Mouse (Mus musculus): ENCODE measurements around the gene Rrp1b. TPM values are rescaled to one million over a fixed set of nuclear protein-coding genes. Genes with fewer than 3 reads are reported as not detected.

The Rrp1b gene
- 10 to 100 TPM; 57.7 to 68.2 TPM for polyA plus RNA-seq (2017; shearing (Covaris generic))

DNA sequence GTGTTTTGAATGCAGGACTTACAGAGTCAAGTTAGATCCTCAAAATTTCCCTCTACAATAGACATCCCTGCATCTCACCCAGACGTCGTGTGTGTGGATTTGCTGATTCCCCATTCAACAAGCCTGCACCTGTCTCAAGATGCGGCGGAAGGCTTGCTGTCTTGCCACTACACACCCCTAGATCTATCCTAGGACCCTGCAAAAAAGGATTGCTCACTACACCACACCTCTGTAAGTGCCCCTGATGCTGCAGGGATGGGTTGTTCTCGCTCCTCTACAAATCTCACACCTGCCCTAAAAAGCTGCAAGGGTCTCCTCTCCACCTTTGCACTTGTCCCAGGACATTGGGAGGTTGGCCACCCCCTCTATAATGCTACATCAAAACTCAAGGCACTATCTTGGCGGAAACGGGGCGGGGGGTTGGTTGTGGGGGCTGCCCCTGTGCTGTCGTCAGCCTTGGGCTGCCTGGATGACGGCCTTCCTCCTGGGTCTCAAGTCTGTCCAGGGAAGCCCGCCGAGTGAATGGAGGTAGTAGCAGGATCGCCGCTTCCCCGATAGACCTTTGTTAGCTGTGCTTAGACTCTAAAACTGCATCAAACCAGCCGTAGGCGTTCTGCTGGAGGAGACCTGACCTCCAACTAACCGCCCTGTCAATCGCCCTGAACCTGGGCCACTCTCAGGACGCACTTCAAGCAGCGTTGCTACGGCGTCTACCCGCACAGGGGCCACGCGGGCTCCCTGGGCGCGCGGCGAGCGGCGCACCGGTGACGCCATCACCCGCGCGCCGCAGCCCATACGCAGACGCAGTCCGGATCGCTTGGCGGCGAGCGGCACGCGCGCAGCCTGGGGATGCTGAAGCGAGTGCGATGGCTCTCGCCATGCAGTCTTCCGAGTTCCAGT is at the start of gene Rrp1b, which contains the start of gene Hsf2bp:
TSS of gene Rrp1b (plus strand) at position 492 of the 900 bp plus-strand sequence.
TSS of gene Hsf2bp (minus strand) at position 741 of the 900 bp plus-strand sequence.
- peak; percentile 89 for ATAC-seq

DNA sequence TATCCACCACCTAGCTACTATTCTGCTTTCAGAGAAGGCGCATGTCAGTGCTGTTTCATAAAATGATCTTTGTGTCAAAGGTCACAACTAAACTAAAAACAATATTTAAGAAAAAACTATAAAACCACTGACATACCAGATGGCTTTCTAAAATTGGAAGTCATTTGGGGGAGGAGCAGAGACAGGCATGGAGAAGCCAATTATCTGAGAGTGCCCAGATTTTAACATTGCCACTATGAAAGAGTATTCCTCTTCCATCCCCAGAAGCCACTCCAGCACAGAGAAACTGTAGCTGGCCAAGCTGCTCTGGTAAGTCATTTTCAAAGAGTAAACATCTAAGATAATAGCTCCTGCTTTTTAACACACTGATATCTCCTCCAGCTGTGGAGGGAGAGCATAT is 49.0 kb upstream of the Rrp1b start:
- ATAC-seq, result no peak

- ATAC-seq, result no peak
These were observed 46.9 kb upstream of the Rrp1b start for GRCm38 (mm10) chr17:31989035-31989434.

DNA sequence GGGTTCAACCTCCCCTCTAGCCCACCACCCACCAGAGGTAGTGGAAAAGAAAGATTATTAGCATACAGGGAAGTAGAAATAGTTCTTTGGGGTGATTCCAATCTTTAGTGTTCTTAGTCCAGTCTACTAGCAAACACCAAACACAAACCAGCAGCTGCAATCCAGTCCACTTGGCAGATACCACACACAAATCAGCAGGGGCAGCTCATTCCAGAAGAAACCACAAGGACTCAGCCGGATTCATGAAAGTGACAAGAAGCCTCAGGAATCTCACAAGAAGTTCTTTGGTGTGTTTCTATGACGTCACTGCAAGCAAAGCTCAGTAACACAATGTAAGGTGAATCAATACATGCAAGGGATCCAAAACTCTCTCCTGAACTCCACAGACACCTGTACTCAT is 43.9 kb upstream of the Rrp1b start:
- no peak for ATAC-seq

DNA sequence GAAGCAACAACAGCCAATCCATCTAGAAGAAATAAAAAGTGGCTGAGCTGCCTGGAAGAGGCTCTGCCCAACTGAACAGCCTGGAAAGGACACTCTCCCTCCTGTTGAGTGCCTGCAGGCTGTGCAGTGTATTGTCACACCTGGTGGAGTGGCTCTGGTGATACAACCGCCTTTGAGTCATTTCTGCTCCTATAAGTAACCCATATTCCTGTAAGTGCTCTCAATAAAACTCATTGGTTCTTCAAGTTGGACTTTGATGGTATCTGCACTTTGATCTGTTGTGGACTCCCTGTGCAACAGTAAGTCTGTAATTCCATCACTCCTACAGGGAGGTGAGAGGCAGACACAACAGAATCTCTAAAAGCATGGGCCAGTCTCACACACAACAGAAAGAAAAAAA is 42.5 kb upstream of the Rrp1b start:
- no peak for ATAC-seq

DNA sequence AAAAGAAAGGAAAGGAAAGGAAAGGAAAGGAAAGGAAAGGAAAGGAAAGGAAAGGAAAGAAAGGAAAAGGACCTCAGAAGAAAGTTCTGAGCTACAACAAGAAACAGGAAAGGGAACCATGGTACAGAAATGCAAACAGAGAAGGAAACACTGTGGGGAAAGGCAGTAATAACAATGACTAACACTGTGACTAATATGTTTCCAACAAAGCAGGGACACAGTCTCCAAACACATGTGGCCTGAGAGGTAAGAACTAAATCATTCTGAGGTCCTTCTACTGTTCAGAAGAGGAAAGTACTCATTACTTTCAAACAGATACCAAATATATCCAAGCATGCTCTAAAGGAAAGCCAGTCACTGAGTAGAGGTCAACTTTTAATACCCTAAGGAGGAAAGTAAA is 41.8 kb upstream of the Rrp1b start:
- no peak for ATAC-seq

DNA sequence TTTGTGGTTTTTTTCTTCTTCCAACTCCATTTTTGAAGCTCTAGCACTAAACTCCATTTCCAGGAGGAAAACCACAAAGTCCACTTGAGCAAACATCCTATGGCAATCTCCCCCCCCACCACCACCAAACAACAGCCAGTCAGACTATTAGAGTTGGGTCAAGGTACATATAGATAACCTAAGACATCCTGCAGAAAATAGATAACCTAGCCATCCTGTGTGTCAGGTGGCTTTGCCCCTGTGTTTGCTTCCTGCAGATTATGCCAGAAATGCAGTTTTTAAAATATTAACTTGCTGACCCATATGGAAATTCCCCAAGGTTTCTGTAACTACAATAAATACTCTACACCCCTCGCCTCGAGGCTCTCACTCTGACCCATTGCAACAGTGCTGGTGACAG is 40.1 kb upstream of the Rrp1b start:
- no peak for ATAC-seq

GRCm38 (mm10) chr17:31996331-31996730 is 39.6 kb upstream of the Rrp1b start:
- no peak for ATAC-seq

DNA sequence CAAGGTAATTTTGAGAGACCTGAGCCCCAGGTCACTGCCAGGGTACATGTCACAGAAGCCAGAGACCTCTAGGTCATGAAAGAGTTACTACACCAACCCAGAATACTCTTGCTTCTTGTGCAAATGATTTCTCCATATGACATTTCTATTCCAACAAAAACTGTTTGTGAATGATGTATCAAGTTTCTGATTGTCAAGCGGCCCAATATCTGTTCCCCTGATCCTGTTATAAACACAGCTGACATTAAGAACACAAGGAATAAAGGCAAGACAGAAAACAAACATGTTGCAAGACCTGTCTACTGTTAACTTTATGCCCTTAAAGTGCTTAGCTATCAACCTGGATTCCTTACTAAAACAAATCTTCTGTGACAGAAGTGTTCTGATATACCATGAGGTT is 37.5 kb upstream of the Rrp1b start:
- ATAC-seq, result no peak

GRCm38 (mm10) chr17:32003251-32003650 is 32.6 kb upstream of the Rrp1b start:
- no peak for ATAC-seq

DNA sequence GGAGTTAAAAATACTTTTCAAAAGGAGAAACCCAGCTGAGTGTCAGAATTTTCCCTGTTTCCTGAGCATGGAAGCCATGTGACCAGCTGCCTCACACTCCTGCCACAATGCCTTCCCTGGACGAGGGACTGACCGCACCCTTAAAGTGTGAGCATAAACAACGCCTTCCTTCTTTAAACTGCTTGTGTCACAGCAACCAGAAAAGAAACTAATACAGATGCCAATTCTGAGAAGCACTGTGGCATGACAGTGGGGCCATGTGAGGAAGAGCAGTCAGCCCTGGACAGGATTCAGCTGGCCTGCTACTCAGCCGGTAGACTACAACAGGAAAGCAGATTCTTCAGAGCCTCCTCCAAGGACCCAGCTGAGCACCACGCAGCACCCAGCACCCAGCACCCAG is 29.1 kb upstream of the Rrp1b start:
- no peak for ATAC-seq

DNA sequence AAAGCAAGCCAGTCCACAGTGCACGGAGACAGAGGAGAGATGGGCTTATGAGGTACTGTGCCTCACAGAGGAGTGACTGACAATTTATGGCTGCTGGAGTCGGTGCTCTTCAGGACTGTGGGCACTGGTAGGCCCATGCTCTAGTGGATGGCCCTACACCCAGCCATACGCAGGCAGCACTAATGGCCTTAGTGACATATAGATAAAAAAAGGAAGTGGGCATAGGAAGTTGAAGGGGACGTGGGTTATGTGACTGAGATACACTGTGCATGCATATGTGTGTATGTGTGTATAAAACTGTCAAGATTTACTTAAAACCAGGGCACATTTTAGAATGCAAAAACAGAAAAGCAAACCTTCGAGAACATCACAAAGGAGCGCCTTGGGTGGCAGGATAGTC is 24.2 kb upstream of the Rrp1b start:
- ATAC-seq, result no peak

- no peak for ATAC-seq
These were observed 23.6 kb upstream of the Rrp1b start for GRCm38 (mm10) chr17:32012254-32012653.

GRCm38 (mm10) chr17:32013659-32014058 is 22.2 kb upstream of the Rrp1b start:
- no peak for ATAC-seq

DNA sequence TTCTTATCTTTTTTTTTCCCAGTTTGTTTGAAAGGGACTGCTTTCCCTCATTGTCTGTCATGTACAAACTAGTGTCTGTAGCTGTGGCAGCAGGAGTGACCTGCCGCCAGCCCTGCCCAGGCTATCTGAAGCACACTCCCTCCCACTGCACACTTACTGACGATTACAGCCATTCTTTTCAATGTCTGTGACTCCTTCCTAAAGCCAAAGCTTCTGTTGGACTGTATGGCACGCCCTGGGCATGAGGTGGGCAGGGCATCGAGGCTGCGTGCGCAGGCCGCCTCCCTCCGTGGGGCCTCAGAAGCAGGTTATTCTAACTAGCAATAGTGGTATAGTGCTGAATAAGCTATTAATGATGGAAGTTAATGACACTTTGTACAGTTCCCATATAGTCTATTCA is 19.4 kb upstream of the Rrp1b start:
- ATAC-seq, result no peak

DNA sequence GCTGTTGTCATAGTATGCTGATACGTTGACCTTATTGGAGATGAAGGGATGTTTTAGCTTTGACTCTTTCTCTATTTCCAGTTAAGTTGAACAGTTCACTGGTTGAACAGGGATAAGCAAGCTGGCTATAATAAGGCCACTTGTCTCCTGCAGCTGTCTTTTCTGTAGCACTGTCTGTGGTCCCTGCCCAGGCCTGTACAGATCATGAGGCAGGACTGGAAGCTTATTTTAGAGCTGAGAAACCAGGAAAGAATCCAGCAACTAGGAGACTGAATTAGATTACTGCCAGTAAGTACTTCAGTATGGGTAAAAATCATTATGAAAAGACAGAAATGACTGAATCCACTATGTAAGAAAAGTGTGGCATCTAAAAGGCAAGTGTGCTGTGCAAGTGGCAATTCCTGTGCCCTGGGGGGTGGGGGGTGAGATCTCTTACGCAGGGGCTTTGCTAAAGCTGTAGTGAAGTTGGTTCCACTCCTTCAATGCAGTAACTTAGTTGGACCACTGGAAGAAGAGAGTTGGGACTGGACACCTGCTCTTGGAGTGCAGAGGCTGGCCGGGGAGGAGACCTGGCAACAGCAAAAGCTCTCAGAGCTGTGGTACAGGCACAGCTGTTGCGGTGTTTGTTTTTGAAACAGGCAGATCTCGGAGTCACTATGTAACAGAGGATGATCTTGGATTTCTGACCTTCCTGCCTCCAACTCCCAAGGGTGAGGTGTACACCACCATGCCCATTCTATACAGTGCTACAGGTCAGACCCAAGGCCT is 17.6 kb upstream of the Rrp1b start:
- no peak for ATAC-seq

- no peak for ATAC-seq
These were observed 13.9 kb upstream of the Rrp1b start for GRCm38 (mm10) chr17:32021981-32022380.

DNA sequence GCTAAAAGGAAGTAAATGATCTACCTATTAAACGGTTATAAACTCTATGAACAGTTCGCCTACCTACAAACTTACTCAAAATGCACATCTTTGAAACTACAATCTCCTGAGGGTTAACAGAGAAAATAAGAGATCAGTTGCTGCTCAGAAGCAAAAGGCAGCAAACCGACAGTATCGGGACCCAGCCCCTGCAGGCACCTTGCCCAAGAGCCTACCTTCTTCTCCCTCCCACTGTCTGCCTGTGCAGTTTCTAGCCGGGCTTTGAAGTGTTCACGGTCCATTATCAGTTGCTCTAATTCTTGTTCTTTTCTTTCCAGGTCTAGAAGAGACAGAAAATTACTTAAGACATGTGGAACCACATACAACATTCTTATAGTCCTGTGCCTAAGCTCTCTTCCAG is 13.3 kb upstream of the Rrp1b start:
- no peak for ATAC-seq

GRCm38 (mm10) chr17:32023088-32023487 is 12.8 kb upstream of the Rrp1b start:
- ATAC-seq, result peak; percentile 90

DNA sequence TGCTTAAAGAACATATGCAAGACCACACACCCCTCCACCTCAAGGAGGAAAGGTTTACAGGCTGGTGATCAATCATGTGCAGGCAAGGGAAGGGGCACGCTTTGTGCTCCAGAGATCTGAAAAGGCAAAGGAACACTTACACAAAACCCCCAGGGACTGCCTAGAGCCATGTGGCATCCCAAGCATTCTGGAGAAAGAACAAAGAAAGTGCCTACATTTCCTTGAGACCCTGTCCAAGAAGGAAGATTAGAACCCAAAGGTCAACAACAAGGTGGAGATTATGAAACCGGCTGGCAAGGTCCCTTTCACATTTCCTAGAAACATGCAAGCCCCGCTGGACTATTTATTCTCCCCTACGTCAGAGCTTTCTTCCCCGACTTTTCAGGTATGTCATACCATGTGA is 11.2 kb upstream of the Rrp1b start:
- ATAC-seq, result no peak

DNA sequence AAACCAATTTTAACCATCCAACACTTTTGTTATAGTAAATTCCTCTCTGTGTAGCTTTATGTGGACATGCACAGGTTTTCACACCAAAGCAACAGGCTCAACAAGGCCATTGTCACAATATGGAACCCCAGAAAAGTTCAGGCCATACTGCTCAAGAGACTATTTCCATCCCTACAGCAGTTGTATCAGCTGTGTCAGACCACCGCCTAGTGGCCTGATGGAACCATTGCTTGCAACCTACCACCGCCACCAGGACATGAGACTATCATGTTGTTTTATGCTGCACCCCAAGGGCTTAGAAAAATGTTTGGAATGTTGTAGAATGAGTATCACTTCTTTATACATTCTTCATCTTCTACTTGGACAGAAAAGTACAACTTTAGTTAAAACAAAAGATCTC is 10.5 kb upstream of the Rrp1b start:
- peak; percentile 60 for ATAC-seq

DNA sequence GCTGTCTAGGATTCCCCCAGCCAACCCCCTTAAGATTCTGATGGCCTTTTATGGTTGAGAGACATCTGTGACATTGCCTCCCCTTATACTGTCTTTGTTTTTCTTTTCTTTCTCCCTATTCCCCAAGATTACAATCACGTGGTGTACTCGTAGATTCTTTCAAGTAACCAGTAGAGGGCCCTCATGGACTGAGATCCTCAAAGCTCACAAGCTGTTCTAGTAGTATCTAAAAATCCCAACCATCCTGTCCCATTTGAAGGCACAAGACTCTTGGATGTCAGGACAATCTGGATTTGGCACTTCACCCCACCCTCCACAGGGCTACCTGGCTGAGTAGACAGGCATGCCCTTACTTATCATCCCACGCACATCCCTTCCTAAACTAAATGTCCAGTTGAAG is 8.2 kb upstream of the Rrp1b start:
- ATAC-seq, result peak; percentile 39

- no peak for ATAC-seq
These were observed 7.6 kb upstream of the Rrp1b start for GRCm38 (mm10) chr17:32028301-32028700.

DNA sequence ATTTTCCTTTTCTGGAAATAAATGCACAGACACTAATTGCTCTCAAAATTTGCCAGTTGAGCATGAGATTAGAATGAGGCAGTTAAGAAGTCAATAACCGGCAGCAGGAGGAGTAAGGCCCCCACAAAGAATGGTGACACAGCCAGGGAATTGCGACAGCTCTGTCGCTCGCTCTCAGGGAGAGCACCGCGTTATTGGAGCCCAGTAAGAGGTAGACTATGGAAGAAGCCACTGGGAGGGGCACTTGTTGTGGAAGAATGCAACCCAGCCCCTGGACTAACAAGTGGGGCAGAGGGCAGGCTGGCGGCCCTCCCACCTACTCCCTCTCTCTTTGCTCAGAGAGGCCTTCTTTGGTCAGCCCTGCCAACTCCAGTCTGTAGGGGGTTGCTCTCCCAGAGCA is 4.2 kb upstream of the Rrp1b start:
- no peak for ATAC-seq
